Mouse (Mus musculus): ENCODE results near the gene Dennd1b. TPM values are rescaled to one million over a fixed set of nuclear protein-coding genes. Genes with fewer than 3 reads are reported as not detected.

Gene Dennd1b
- polyA plus RNA-seq, 1 experiment from 2014 or later, result 10.5 TPM

DNA sequence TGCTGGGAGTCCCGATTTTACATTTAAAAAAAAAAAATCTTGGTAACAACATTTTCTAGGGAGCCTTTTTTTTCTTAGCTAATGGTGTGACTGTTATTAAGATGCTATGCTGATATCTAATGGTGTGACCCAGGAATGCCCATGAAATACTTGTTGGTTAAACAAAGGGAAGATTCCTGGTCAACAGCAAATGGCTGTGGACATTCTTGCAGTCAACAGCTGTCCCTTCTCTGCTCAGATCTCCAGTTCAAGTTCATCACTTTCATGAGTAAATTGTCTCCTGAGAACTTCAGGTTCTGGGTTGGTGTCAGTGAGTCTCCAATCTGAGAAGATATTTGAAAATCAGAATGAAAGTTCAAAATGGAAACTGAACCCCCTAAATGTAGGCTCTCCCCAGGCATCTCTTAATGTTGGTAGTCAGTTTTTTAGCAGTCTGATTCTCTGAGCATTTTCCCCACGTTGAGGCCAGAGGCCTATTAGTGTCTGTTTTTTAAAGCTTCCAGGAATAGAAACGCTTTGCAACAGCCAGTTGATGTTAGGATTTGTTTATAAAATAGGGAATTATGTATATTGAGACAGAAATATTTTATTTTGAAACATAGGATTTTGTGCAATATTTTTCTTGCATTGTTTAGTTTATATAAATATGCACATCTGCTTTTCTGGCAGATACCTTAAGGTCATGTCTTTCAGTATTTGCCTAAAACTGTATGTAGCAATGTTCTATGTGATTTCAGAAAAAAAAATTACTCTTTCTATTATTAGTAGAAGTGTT, 211.0 kb downstream of the Dennd1b start:
- H3K4me1 ChIP-seq, result peaks cover 2% of the 10 kb centered on the region; the same call in 1 of the 2 replicates
- H3K27me3 ChIP-seq (replicated peaks), result no peaks in the 10 kb centered on the region
- H3K36me3 ChIP-seq, result no peaks in the 10 kb centered on the region
- no peak overlapping the region for H3K4me3 ChIP-seq (replicated peaks)
- H3K9ac ChIP-seq, result no peak overlapping the region
- H3K27ac ChIP-seq, result peak overlapping the region; percentile 72; the same call in 1 of the 2 replicates
- H3K4me2 ChIP-seq, result no peak overlapping the region
- no peak for ATAC-seq (ENCODE audit: insufficient read depth, low FRiP score, low read depth)
- 61% methylated on average over 3 of the region's 3 CpGs for WGBS
- no peaks in the 10 kb centered on the region for H3K9me3 ChIP-seq

DNA sequence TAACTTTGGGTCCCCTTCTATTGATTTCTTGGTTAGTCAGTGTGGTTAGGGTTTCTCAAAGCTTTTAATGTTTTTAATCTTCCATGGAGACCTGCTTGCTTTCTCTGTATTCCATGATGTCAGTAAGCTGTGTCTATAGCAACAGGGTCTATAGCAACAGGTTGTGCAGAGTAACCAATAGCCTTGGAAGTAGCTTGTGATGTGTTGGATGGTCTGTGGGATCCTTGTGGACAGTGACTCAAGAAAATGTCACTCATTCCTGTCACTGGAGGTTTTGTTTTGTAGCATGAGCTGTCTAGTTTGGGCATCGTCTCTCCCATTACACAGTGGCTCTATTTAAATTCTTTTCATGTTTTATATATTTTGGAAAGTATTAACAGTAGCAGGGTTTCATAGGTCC, 216.5 kb downstream of the Dennd1b start:
- no peaks in the 10 kb centered on the region for H3K27me3 ChIP-seq (replicated peaks)
- ATAC-seq (ENCODE audit: insufficient read depth, low FRiP score, low read depth), result no peak
- no peak overlapping the region for H3K27ac ChIP-seq
- no peak overlapping the region for H3K4me3 ChIP-seq (replicated peaks)
- H3K9me3 ChIP-seq, result no peaks in the 10 kb centered on the region
- WGBS, result 85% methylated on average over 1 of the region's 1 CpGs
- H3K36me3 ChIP-seq, result no peaks in the 10 kb centered on the region
- H3K4me2 ChIP-seq, result no peak overlapping the region
- no peak overlapping the region for H3K9ac ChIP-seq
- H3K4me1 ChIP-seq, result peaks cover 2% of the 10 kb centered on the region; the same call in 1 of the 2 replicates

DNA sequence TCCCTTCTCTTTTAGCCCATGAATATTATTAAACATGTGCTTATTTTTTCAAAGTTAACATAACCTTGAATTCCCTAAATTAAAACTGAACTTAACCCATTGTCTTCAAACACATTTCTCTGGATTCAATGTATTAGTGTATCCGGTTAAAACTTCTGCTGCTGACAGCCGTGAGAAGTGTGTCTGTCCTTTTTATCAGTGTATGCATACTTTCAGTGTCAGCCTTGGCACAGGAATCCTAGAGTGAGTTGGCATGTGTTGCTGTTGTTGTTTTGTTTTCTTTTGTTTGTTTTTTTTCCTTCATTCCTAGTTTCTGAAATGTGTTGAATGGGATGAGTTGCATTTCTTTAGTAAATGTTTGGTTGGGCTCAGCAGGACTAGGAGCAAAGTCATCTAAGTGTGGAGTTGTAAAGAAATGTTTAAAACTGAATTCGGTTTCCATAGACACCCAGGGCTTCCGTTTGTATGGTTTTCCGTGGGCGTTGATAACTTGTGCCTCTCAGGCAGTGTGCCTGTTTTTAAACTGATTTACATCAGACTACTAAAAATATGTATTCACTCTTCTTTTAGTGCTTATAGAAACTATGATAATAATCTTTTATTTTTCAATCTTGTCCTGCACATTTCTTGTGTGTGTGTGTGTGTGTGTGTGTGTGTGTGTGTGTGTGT, 217.4 kb downstream of the Dennd1b start:
- Histone ChIP-seq H3K27me3 (replicated peaks) (no peaks in the 10 kb centered on the region), H3K27ac (no peak overlapping the region), H3K4me3 (replicated peaks) (no peak overlapping the region), H3K4me2 (no peak overlapping the region), H3K4me1 (peaks cover 2% of the 10 kb centered on the region; the same call in 1 of the 2 replicates), H3K9ac (no peak overlapping the region), H3K9me3 (no peaks in the 10 kb centered on the region), H3K36me3 (no peaks in the 10 kb centered on the region)
- WGBS, result 45% methylated on average over 6 of the region's 6 CpGs
- no peak for ATAC-seq (ENCODE audit: insufficient read depth, low FRiP score, low read depth)

DNA sequence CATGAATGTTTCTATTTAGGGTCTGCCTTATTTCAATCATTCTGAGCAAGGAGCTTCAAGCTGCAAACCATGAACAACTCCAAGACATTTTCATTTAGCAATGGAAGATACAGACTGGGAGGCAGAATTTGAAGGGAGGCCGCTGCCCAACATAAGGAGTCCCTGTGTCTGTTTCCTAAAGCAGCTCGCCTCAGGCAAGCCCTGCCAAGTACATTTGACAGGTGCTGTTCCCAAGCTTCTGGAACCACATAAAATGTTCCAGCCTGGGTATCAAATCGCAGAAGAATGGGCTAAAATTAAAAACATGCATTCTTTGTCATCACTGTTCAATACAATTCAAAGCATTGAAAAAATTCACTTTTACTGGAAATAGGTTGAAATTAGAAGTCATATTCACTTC, 229.4 kb downstream of the Dennd1b start:
- Histone ChIP-seq H3K9me3 (no peaks in the 10 kb centered on the region), H3K36me3 (no peaks in the 10 kb centered on the region), H3K27ac (no peak overlapping the region), H3K4me1 (no peaks in the 10 kb centered on the region), H3K4me3 (replicated peaks) (no peak overlapping the region), H3K9ac (no peak overlapping the region), H3K4me2 (no peak overlapping the region), H3K27me3 (replicated peaks) (no peaks in the 10 kb centered on the region)
- ATAC-seq (ENCODE audit: insufficient read depth, low FRiP score, low read depth), result no peak
- WGBS, result 77% methylated on average over 3 of the region's 3 CpGs

DNA sequence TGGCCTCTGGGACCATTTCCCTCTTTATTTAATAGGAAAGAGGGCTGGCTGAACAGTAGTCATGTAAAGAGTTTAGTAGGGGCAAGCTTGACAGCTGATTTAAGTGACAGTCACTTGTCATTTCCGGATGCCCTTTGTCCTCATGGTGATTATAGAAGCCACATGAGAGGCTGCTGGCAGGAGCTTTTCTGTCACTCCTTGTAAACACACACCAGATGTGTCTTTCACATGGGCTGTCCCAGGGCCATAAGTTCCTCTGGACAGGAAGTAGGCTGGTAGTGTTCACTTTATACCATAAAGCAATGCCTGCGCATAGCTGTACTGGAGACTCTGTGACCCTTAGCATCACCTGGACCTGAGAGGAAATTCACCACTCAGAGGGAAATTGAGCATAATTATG, 230.8 kb downstream of the Dennd1b start:
- Histone ChIP-seq H3K9ac (no peak overlapping the region), H3K27me3 (replicated peaks) (no peaks in the 10 kb centered on the region), H3K36me3 (no peaks in the 10 kb centered on the region), H3K9me3 (no peaks in the 10 kb centered on the region), H3K4me3 (replicated peaks) (no peak overlapping the region), H3K4me2 (no peak overlapping the region), H3K27ac (no peak overlapping the region), H3K4me1 (no peaks in the 10 kb centered on the region)
- WGBS, result 52% methylated on average over 2 of the region's 2 CpGs
- no peak for ATAC-seq (ENCODE audit: insufficient read depth, low FRiP score, low read depth)

DNA sequence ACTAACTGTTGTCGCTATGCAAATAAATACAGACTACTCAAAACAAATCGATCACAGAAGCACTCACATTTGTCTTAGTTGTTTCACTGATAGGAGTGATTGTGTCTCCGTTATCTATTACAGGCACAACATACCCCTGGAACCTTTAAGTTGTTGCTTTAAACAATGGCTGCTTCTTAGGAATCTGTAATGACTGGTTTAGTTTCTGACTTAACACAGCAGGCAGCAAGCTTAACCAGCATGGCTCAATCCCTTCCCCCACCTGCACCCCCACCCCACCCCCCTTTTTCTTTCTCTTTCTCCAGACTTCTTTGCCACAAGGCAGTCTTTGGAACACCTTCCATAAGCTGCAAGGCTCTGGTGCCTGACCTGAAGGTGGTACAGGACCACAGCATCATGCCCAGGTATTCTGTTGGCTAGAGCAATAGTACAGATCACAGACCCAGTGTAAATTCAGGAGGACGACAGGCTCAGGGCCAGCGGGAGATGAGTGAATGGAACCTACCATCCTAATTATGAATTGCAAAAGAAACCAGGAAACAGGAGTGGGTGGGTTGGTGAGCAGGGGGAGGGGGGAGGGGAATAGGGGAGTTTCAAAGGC, 231.3 kb downstream of the Dennd1b start:
- no peak overlapping the region for H3K4me2 ChIP-seq
- 26% methylated on average over 5 of the region's 5 CpGs for WGBS
- H3K4me1 ChIP-seq, result no peaks in the 10 kb centered on the region
- no peak overlapping the region for H3K4me3 ChIP-seq (replicated peaks)
- H3K36me3 ChIP-seq, result no peaks in the 10 kb centered on the region
- ATAC-seq (ENCODE audit: insufficient read depth, low FRiP score, low read depth), result no peak
- H3K9ac ChIP-seq, result no peak overlapping the region
- H3K27me3 ChIP-seq (replicated peaks), result no peaks in the 10 kb centered on the region
- no peak overlapping the region for H3K27ac ChIP-seq
- H3K9me3 ChIP-seq, result no peaks in the 10 kb centered on the region

DNA sequence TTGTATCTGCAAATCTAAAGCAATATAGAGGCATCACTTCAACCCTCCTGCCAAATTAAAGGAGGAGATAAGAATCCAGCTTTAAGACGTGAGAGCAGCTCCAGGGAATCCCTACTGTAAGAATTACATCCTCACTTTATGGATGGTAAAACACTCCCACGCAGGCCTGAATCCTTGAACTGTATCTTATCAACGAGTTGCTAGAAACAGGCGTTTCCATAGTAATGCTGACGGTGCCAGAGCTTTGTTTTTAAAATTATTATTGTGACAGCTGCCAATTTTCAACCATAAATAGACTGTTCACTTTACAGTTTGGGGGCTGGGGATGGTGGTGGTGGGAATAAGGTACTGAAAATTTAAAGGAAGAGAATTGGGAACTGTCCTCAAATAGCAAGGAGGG, 239.8 kb downstream of the Dennd1b start:
- 0 out of 2 replicates have a peak, but pooled peaks cover 3% of the 10 kb centered on the region for H3K4me1 ChIP-seq
- no peak overlapping the region for H3K27ac ChIP-seq
- H3K36me3 ChIP-seq, result no peaks in the 10 kb centered on the region
- no peaks in the 10 kb centered on the region for H3K9me3 ChIP-seq
- H3K9ac ChIP-seq, result no peak overlapping the region
- no peaks in the 10 kb centered on the region for H3K27me3 ChIP-seq (replicated peaks)
- no peak overlapping the region for H3K4me3 ChIP-seq (replicated peaks)
- ATAC-seq (ENCODE audit: insufficient read depth, low FRiP score, low read depth), result no peak
- WGBS, result 41% methylated on average over 5 of the region's 5 CpGs
- no peak overlapping the region for H3K4me2 ChIP-seq

DNA sequence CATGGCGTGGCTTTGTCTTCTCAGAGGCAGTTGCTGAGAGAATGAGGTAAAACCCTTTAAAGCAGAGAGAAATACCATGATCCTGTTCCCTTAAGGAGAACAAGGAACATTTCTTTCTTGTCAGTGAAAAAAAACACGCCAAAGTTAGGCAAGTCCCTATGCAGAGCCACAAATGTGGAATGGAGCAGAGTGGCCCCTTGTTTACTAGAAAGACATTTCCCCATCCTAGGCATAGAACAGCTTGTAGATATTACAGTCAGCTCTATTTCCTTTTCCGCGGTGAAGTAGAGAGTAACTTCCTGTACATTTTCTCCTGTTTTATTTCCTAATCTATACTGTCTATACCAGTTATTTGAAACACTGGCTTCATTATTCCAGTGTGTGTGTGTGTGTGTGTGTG, 243.0 kb downstream of the Dennd1b start:
- H3K4me2 ChIP-seq, result no peak overlapping the region
- 62% methylated on average over 4 of the region's 4 CpGs for WGBS
- H3K36me3 ChIP-seq, result no peaks in the 10 kb centered on the region
- H3K27ac ChIP-seq, result no peak overlapping the region
- H3K9me3 ChIP-seq, result no peaks in the 10 kb centered on the region
- no peak for ATAC-seq (ENCODE audit: insufficient read depth, low FRiP score, low read depth)
- no peaks in the 10 kb centered on the region for H3K27me3 ChIP-seq (replicated peaks)
- 0 out of 2 replicates have a peak, but pooled peaks cover 3% of the 10 kb centered on the region for H3K4me1 ChIP-seq
- no peak overlapping the region for H3K4me3 ChIP-seq (replicated peaks)
- no peak overlapping the region for H3K9ac ChIP-seq

DNA sequence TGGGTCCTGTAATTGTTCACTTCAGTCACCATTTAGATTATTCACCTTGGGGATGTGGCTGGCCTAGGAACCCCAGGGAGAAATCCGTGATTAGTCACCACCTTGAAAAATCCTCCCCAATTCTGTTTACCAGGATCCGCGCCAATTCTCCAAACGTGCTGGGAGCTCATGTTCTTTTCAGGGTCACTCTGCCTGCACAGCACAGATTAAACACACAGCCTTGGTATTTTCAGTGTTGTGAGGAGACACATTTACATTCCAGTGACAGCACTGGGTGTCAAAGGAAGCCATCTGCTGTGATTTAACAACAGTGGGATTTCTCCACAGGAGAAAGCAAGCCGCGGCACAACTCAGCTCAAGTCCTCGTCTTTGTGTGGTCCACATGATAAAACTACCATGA, 246.6 kb downstream of the Dennd1b start:
- no peaks in the 10 kb centered on the region for H3K9me3 ChIP-seq
- H3K27ac ChIP-seq, result peak overlapping the region; percentile 51; the same call in 1 of the 2 replicates
- no peaks in the 10 kb centered on the region for H3K36me3 ChIP-seq
- 21% methylated on average over 7 of the region's 7 CpGs for WGBS
- no peak overlapping the region for H3K4me3 ChIP-seq (replicated peaks)
- ATAC-seq (ENCODE audit: insufficient read depth, low FRiP score, low read depth), result peak; percentile 53; the same call in 1 of the 2 replicates
- H3K27me3 ChIP-seq (replicated peaks), result no peaks in the 10 kb centered on the region
- no peak overlapping the region for H3K9ac ChIP-seq
- no peak overlapping the region for H3K4me2 ChIP-seq
- H3K4me1 ChIP-seq, result 0 out of 2 replicates have a peak, but pooled peaks cover 3% of the 10 kb centered on the region

DNA sequence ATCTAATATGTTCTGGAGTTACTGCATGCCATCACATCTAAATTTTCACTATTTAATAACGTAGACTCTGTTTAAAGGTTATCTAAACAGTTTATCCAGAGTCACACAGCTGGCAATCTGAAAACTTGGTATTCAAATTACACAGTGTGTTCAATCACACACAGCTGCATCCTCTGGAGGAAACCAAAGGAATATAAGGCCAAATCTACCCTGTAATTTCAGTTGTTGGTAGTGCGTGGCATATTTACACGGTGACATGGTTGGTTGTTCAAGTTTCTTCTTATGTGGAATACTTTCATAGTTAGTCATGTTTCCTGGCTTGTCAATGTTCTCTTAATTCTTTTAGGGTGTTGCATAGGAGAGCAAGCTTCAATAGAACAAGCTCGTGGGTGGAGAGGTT, 247.3 kb downstream of the Dennd1b start:
- WGBS, result 50% methylated on average over 4 of the region's 4 CpGs
- no peak for ATAC-seq (ENCODE audit: insufficient read depth, low FRiP score, low read depth)
- Histone ChIP-seq H3K4me3 (replicated peaks) (no peak overlapping the region), H3K4me1 (peaks cover 7% of the 10 kb centered on the region; the same call in 1 of the 2 replicates), H3K9ac (no peak overlapping the region), H3K27ac (0 out of 2 replicates have a peak overlapping the region, but pooled peaks have one; percentile 31), H3K27me3 (replicated peaks) (no peaks in the 10 kb centered on the region), H3K9me3 (no peaks in the 10 kb centered on the region), H3K36me3 (no peaks in the 10 kb centered on the region), H3K4me2 (no peak overlapping the region)

DNA sequence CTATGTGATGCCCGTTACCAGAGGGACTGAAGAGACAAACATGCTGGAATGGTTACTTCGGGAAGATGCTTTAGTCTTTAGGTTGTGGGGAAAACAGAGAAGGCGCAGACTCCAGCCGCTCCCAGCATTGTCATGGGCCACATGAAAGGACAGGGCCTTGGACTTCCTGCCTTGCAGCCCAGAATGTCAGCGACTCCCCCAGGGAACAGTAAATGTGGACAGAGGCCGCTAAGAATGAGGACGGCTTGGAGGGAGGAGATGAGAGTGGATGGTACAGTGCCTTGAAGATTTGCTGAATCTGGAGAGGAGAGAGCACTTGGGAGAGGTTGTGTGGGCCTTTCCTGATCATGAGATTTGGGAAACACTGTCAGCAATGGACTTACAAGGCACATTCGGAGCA, 252.1 kb downstream of the Dennd1b start:
- Histone ChIP-seq H3K36me3 (no peaks in the 10 kb centered on the region), H3K9ac (no peak overlapping the region), H3K9me3 (no peaks in the 10 kb centered on the region), H3K27ac (peak overlapping the region; percentile 66), H3K4me1 (peaks cover 7% of the 10 kb centered on the region; the same call in 1 of the 2 replicates), H3K4me3 (replicated peaks) (no peak overlapping the region), H3K4me2 (no peak overlapping the region), H3K27me3 (replicated peaks) (no peaks in the 10 kb centered on the region)
- ATAC-seq (ENCODE audit: insufficient read depth, low FRiP score, low read depth), result no peak
- WGBS, result 69% methylated on average over 8 of the region's 8 CpGs

DNA sequence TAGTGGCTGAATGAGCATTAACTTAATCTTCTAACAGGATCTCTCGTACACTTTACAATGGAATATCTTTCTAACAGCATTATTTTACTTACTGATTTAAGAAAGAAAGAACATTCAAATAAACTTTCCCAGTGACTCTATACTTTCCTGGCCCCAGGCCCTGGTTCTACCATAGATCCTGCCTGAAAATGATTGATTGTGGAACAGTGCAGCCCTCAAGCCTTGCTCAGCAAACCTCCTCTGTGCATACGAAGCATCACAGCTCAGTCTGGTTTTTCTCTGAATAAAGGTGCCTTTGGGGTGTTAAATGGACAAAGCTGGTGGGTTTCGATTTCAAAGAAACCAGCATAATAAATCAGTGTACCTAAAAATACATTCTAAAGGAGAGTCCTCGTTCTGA, 260.6 kb downstream of the Dennd1b start:
- Histone ChIP-seq H3K9ac (no peak overlapping the region), H3K4me3 (replicated peaks) (no peak overlapping the region), H3K27ac (peak overlapping the region; percentile 69; the same call in 1 of the 2 replicates), H3K4me1 (no peaks in the 10 kb centered on the region), H3K9me3 (no peaks in the 10 kb centered on the region), H3K4me2 (no peak overlapping the region), H3K36me3 (no peaks in the 10 kb centered on the region), H3K27me3 (replicated peaks) (no peaks in the 10 kb centered on the region)
- peak; percentile 64; the same call in 1 of the 2 replicates for ATAC-seq (ENCODE audit: insufficient read depth, low FRiP score, low read depth)
- 43% methylated on average over 4 of the region's 4 CpGs for WGBS

All from stomach, embryonic 15.5 days (tissue).